ENCODE assay signal across 16 mouse cellular contexts in the genomic region with DNA sequence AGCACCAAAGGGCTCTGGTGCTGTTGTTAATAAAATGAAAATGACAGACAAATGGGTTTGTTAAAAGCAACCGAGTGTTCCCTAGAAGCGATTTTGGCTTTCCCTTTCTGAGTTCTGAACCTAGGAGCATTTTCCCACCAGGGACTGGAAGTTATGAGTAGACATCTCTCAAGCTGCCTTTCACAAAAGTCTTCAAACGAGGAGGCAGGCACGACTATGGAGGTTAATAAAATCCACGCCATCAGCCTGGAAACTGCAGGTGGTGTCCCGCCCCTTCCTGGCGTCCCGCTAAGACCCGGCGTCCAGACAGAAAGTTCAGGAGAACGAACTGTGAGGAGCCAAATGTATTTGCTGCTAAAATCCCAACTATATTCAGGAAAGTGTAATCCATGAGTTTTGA.
DNase-seq lines count a peak whose midpoint lies in the region; ATAC-seq lines count a peak whose summit lies in the region.
"Had no signal": no experiment of that assay in that cellular context is flagged by ENCODE, and none has a peak within 500 bp of the region (broad histone marks: within the 10 kb centered on the region; RNA-seq: fewer than 3 reads in every experiment).

No protein-coding gene starts in this region.

- no peak overlapping the region for H3K4me3 ChIP-seq in kidney, embryonic 15.5 days (replicated peaks)
- no peak overlapping the region for H3K4me3 ChIP-seq in embryonic facial prominence, embryonic 13.5 days
- H3K4me3 ChIP-seq in intestine, embryonic 15.5 days (replicated peaks) = no peak overlapping the region
- no peak overlapping the region for H3K4me3 ChIP-seq in neural tube, embryonic 15.5 days (replicated peaks)
- H3K4me3 ChIP-seq: forebrain, embryonic 10.5 days; hindbrain, embryonic 12.5 days; left cerebral cortex, adult 2 months; neural tube, embryonic 12.5 days had no signal

- ATAC-seq in kidney, embryonic 15.5 days (replicated peaks; ENCODE audit: low FRiP score) = no peak
- ATAC-seq in embryonic facial prominence, embryonic 13.5 days (ENCODE audit: insufficient number of reproducible peaks, insufficient read depth, low FRiP score, low TSS enrichment, low read depth) = no peak
- no peak for ATAC-seq in intestine, embryonic 15.5 days
- no peak for ATAC-seq in neural tube, embryonic 15.5 days (ENCODE audit: low FRiP score)
- ATAC-seq: CD4-positive, CD25-positive, alpha-beta regulatory T cell, adult 4 months had no signal

- H3K36me3 ChIP-seq in kidney, embryonic 15.5 days = no peaks in the 10 kb centered on the region
- H3K36me3 ChIP-seq in embryonic facial prominence, embryonic 13.5 days = no peaks in the 10 kb centered on the region
- H3K36me3 ChIP-seq in intestine, embryonic 15.5 days = no peaks in the 10 kb centered on the region
- H3K36me3 ChIP-seq in neural tube, embryonic 15.5 days = no peaks in the 10 kb centered on the region
- H3K36me3 ChIP-seq: forebrain, embryonic 10.5 days; G1E; hindbrain, embryonic 12.5 days; neural tube, embryonic 12.5 days had no signal

- H3K27me3 ChIP-seq in kidney, embryonic 15.5 days = no peaks in the 10 kb centered on the region
- H3K27me3 ChIP-seq in embryonic facial prominence, embryonic 13.5 days = no peaks in the 10 kb centered on the region
- no peaks in the 10 kb centered on the region for H3K27me3 ChIP-seq in intestine, embryonic 15.5 days (replicated peaks)
- no peaks in the 10 kb centered on the region for H3K27me3 ChIP-seq in neural tube, embryonic 15.5 days (replicated peaks)
- H3K27me3 ChIP-seq: hindbrain, embryonic 12.5 days; neural tube, embryonic 12.5 days had no signal

- H3K4me2 ChIP-seq in kidney, embryonic 15.5 days = peak overlapping the region; percentile 31; the same call in 1 of the 2 replicates
- H3K4me2 ChIP-seq in embryonic facial prominence, embryonic 13.5 days = no peak overlapping the region
- no peak overlapping the region for H3K4me2 ChIP-seq in intestine, embryonic 15.5 days (replicated peaks)
- H3K4me2 ChIP-seq in neural tube, embryonic 15.5 days = no peak overlapping the region
- H3K4me2 ChIP-seq: hindbrain, embryonic 12.5 days had no signal

- H3K9me3 ChIP-seq in kidney, embryonic 15.5 days (replicated peaks) = no peaks in the 10 kb centered on the region
- H3K9me3 ChIP-seq in embryonic facial prominence, embryonic 13.5 days = no peaks in the 10 kb centered on the region
- H3K9me3 ChIP-seq in intestine, embryonic 15.5 days = no peaks in the 10 kb centered on the region
- no peaks in the 10 kb centered on the region for H3K9me3 ChIP-seq in neural tube, embryonic 15.5 days (replicated peaks)
- H3K9me3 ChIP-seq: hindbrain, embryonic 12.5 days had no signal

- no peak overlapping the region for H3K9ac ChIP-seq in kidney, embryonic 15.5 days
- H3K9ac ChIP-seq in embryonic facial prominence, embryonic 13.5 days = no peak overlapping the region
- no peak overlapping the region for H3K9ac ChIP-seq in intestine, embryonic 15.5 days
- H3K9ac ChIP-seq in neural tube, embryonic 15.5 days (replicated peaks) = no peak overlapping the region
- H3K9ac ChIP-seq: hindbrain, embryonic 12.5 days; neural tube, embryonic 12.5 days had no signal

- H3K4me1 ChIP-seq in kidney, embryonic 15.5 days = peaks cover 46% of the 10 kb centered on the region
- H3K4me1 ChIP-seq in embryonic facial prominence, embryonic 13.5 days = peaks cover 13% of the 10 kb centered on the region
- peaks cover 10% of the 10 kb centered on the region; the same call in 1 of the 2 replicates for H3K4me1 ChIP-seq in intestine, embryonic 15.5 days (replicated peaks)
- peaks cover 25% of the 10 kb centered on the region for H3K4me1 ChIP-seq in neural tube, embryonic 15.5 days

- peak overlapping the region; percentile 85 for H3K27ac ChIP-seq in kidney, embryonic 15.5 days
- peak overlapping the region; percentile 55 for H3K27ac ChIP-seq in embryonic facial prominence, embryonic 13.5 days
- peak overlapping the region; percentile 75 for H3K27ac ChIP-seq in intestine, embryonic 15.5 days
- H3K27ac ChIP-seq in neural tube, embryonic 15.5 days (replicated peaks) = peak overlapping the region; percentile 43; the same call in 1 of the 2 replicates
- H3K27ac ChIP-seq: forebrain, embryonic 10.5 days; left cerebral cortex, adult 2 months; neural tube, embryonic 12.5 days had no signal

- DNase-seq in kidney, adult 11 months = no peak
- DNase-seq in urinary bladder, postnatal 14 days (ENCODE audit: low spot score) = no peak
- no peak for DNase-seq in B cell, adult 2 months
- no peak for DNase-seq in cerebellum, adult 18-20 months
- DNase-seq: right cerebral cortex, postnatal 25 days; thymus, postnatal 4 days had no signal

- WGBS in kidney, embryonic 15.5 days = 66% methylated on average over 11 of the region's 11 CpGs
- WGBS in embryonic facial prominence, embryonic 13.5 days = 78% methylated on average over 11 of the region's 11 CpGs
- 76% methylated on average over 11 of the region's 11 CpGs for WGBS in intestine, embryonic 15.5 days
- WGBS in neural tube, embryonic 15.5 days = 68% methylated on average over 11 of the region's 11 CpGs
